Mouse (Mus musculus) CH12.LX (cell line): ENCODE data around the gene Ppcs.
A peak's percentile ranks its signal among the peaks of the same experiment; 100 is the strongest.

Source experiments
- CHD2 ChIP-seq: IDR thresholded peaks from 2 replicates; pipeline ENCODE4 v1.6.1; 2011; ENCODE audit warnings: low read length, improper control_type of control experiment
- CTCF ChIP-seq, 2 experiments: IDR thresholded peaks in 1 of 2; conservative IDR thresholded peaks in 1 of 2; 2 replicates each; pipeline ENCODE4 v1.5.1; 2011 to 2012; ENCODE audit warnings: low read depth in 2 of 2, low read length in 2 of 2, improper control_type of control experiment in 1 of 2, inconsistent platforms in 1 of 2, mild to moderate bottlenecking in 1 of 2, moderate library complexity in 1 of 2
- EP300 ChIP-seq: IDR thresholded peaks from 2 replicates; pipeline ENCODE4 v1.6.1; 2011; ENCODE audit warnings: low read length, improper control_type of control experiment
- MAZ ChIP-seq: IDR thresholded peaks from 2 replicates; pipeline ENCODE4 v1.6.1; 2012; ENCODE audit warnings: low read depth, mild to moderate bottlenecking, inconsistent platforms, low read length, improper control_type of control experiment, moderate library complexity
- POLR2A ChIP-seq: IDR thresholded peaks from 2 replicates; pipeline ENCODE4 v1.6.1; 2011; ENCODE audit warnings: low read depth, mild to moderate bottlenecking, improper control_type of control experiment, low read length

DNA sequence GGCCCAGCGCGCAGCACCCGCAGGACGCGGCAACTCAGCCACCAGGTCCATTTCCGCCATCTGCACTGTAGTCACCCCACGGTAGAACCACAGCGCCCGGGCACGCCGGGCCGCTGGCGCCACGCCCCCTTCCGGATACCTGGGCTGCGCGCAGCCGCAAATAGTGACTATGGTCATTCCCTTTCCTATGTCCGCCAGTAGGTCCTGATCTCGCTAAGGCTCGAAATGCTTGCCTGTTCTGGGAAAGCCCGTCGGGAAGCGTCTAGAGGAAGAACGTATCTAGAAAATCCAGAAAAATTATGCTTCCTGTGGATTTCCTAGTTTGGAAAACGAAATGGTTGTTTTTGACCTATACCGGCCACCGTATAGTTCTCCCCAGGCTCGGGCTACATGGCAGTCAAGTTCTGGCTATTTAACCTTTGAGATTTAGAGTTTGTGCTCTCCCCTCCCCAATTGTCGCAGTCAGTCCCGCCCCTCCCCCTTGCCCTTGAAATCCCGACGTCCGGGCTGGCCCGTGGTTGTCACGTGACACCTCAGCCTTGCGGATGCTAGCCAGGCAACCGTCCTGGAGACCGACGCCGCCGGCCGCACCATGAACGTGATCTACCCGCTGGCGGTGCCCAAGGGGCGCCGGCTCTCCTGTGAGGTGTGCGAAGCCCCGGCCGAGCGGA lies at the start of gene Ppcs, which contains the start of gene Zmynd12:
- TF ChIP-seq CTCF (conservative IDR thresholded peaks at IDR 0.05 in 1 of 2, IDR thresholded peaks at IDR 0.05 in 1 of 2; ENCODE audit: low read depth in 2 of 2, low read length in 2 of 2) (no peak), EP300 (no peak), POLR2A (peak; percentile 86), MAZ (peak; percentile 28; the same call in 1 of the 2 replicates), CHD2 (peak; percentile 54; the same call in 1 of the 2 replicates)
